Mouse (Mus musculus) heart, adult 2 months (tissue): ENCODE measurements around the gene Ddx47.

Source experiments
- CTCF ChIP-seq: fragments of 200-600 bp; IDR thresholded peaks from 2 replicates; pipeline ENCODE4 v1.8.1; 2022; ENCODE audit warnings: antibody characterized with exemption, mild to moderate bottlenecking, moderate library complexity
- POLR2A ChIP-seq: fragments of 200-500 bp; IDR thresholded peaks from 2 replicates; pipeline ENCODE4 v1.6.1; 2011; ENCODE audit warnings: mild to moderate bottlenecking, low read depth, low read length, control low read depth; ENCODE audit not compliant: insufficient read depth

DNA sequence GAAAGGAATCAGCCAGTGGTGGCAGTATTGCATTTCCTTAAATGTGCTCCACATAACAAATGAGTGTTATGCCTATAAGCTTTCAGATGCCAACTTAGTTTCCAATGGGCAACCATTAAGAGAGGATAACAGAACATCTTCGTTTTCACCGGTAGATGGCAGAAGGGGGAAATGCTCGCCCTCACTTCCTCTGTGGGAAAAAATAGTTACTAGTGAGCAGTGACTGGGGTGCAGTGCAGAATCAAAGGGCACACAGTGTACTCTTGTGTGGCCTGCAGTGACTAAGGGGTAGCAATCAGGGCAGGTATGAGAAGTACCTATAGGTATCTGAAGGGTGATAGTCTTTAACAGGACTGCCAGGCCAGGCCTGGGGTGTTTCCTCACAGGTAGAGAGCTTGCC, 14.8 kb downstream of the Ddx47 start:
- TF ChIP-seq POLR2A, result no peak
- peak; percentile 80 for TF ChIP-seq CTCF
